Mouse (Mus musculus) limb, embryonic 12.5 days (tissue): ENCODE measurements around the gene Car9. TPM values are rescaled to one million over a fixed set of nuclear protein-coding genes. Genes with fewer than 3 reads are reported as not detected.

Source experiments
- polyA plus RNA-seq: library from polyadenylated mRNA; unstranded; fragments of >200 nt; fragmentation: Nextera tagmentation; extraction: Ambion mirVana; gene quantifications from 2 replicates; pipeline ENCODE4 v1.2.1, GENCODE M21; 2016

Car9 gene
- polyA plus RNA-seq, 1 experiment from 2014 or later = 1.1 TPM

Other genes with a start within 250 kb of the Car9 start
- 0.60 and 0.97 TPM in 2 replicates for gene Atp8b5, start 239.8 kb upstream of the Car9 start, polyA plus RNA-seq
- gene Rusc2, start 125.0 kb upstream of the Car9 start, polyA plus RNA-seq = 8.0 and 14.3 TPM in 2 replicates
- 0.24 TPM in 1 of 2 replicates, not detected in the other for gene Fam166b, start 77.8 kb upstream of the Car9 start, polyA plus RNA-seq
- gene Tesk1, start 65.0 kb upstream of the Car9 start, polyA plus RNA-seq = 13.3 TPM in 2 replicates
- gene Cd72, start 52.3 kb upstream of the Car9 start, polyA plus RNA-seq = 2.7 and 3.5 TPM in 2 replicates
- not detected in 2 replicates for gene Sit1, start 23.2 kb upstream of the Car9 start, polyA plus RNA-seq
- gene Ccdc107, start 14.1 kb upstream of the Car9 start, polyA plus RNA-seq = 62.0 and 63.8 TPM in 2 replicates
- gene Arhgef39, start 7.3 kb upstream of the Car9 start, polyA plus RNA-seq = 44.8 and 46.4 TPM in 2 replicates
- 215 and 216 TPM in 2 replicates for gene Tpm2, start 16.8 kb downstream of the Car9 start, polyA plus RNA-seq
- 42.0 and 44.5 TPM in 2 replicates for gene Creb3, start 55.4 kb downstream of the Car9 start, polyA plus RNA-seq
- gene Tln1, start 55.7 kb downstream of the Car9 start, polyA plus RNA-seq = 62.2 and 67.4 TPM in 2 replicates
- 36.6 and 42.5 TPM in 2 replicates for gene Rgp1, start 71.7 kb downstream of the Car9 start, polyA plus RNA-seq
- gene Gba2, start 71.9 kb downstream of the Car9 start, polyA plus RNA-seq = 32.0 and 34.7 TPM in 2 replicates
- 2.1 TPM in 1 of 2 replicates, not detected in the other for gene Msmp, start 77.5 kb downstream of the Car9 start, polyA plus RNA-seq
- 14.4 and 17.9 TPM in 2 replicates for gene Npr2, start 125.0 kb downstream of the Car9 start, polyA plus RNA-seq
- 0.95 and 0.99 TPM in 2 replicates for gene Spag8, start 146.6 kb downstream of the Car9 start, polyA plus RNA-seq
- gene Hint2, start 149.5 kb downstream of the Car9 start, polyA plus RNA-seq = 78.7 and 87.6 TPM in 2 replicates
- 5.6 and 6.6 TPM in 2 replicates for gene Tmem8b, start 162.0 kb downstream of the Car9 start, polyA plus RNA-seq
- gene Fam221b, start 162.2 kb downstream of the Car9 start, polyA plus RNA-seq = 2.8 and 3.6 TPM in 2 replicates
- 0.08 TPM in 1 of 2 replicates, not detected in the other for gene Olfr70, start 193.8 kb downstream of the Car9 start, polyA plus RNA-seq
- not detected in 2 replicates for gene Olfr71, start 203.3 kb downstream of the Car9 start, polyA plus RNA-seq
- gene Hrct1, start 220.2 kb downstream of the Car9 start, polyA plus RNA-seq = 0.38 and 0.72 TPM in 2 replicates
- 0.20 and 0.28 TPM in 2 replicates for gene Spaar, start 223.1 kb downstream of the Car9 start, polyA plus RNA-seq